Mouse (Mus musculus) large intestine, adult 2 months (tissue): Measurements from ENCODE around the gene Hmga1. TPM values are rescaled to one million over a fixed set of nuclear protein-coding genes. Genes with fewer than 3 reads are reported as not detected.

Source experiments
- DNase-seq: peaks from one replicate; pipeline ENCODE4 v3.0.0-alpha.2; 2012; ENCODE audit warnings: low read depth, low spot score
- WGBS: fragments of 180-500 bp; shearing (Covaris S2); methylation state at CpG from one replicate; pipeline ENCODE4 v1.1.7; 2018; 5-methylcytosine and 5-hydroxymethylcytosine counted together
- polyA plus RNA-seq: library from polyadenylated mRNA; depleted of rRNA; stranded (reverse); fragments of >200 nt; gene quantifications from 2 replicates; pipeline ENCODE4 v1.2.3, GENCODE M21; 2012

Gene Hmga1
- polyA plus RNA-seq, 1 experiment: 173 TPM

GRCm38 (mm10) chr17:27578487-27578886, 22.2 kb downstream of the Hmga1 start:
- no peak for DNase-seq
- WGBS: 92% methylated on average over 10 of the region's 10 CpGs

DNA sequence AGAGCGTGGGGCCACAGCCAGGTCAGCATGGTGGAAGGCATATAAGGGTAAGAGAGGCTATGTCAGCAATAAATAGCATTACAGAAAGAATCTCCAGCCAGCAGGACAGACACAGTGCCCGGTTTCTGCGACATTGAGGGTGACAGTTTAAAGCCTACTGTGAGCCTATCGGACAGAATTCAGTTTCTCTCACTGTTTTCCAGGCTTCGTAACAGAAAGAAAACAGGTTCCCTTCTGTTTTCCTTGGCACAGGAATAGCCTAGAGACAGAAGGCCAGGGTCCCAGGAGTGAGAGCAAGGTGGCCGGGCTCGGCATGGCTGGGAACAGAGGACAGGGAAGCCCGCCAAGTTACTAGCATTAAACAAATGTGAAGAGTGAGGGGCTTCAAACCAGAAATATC, 23.5 kb downstream of the Hmga1 start:
- WGBS: 91% methylated on average over 8 of the region's 8 CpGs
- DNase-seq: no peak

GRCm38 (mm10) chr17:27580392-27581068, 24.2 kb downstream of the Hmga1 start:
- 75% methylated on average over 20 of the region's 20 CpGs for WGBS
- DNase-seq: no peak

GRCm38 (mm10) chr17:27583185-27583894, 27.0 kb downstream of the Hmga1 start:
- no peak for DNase-seq
- WGBS: 84% methylated on average over 13 of the region's 13 CpGs

DNA sequence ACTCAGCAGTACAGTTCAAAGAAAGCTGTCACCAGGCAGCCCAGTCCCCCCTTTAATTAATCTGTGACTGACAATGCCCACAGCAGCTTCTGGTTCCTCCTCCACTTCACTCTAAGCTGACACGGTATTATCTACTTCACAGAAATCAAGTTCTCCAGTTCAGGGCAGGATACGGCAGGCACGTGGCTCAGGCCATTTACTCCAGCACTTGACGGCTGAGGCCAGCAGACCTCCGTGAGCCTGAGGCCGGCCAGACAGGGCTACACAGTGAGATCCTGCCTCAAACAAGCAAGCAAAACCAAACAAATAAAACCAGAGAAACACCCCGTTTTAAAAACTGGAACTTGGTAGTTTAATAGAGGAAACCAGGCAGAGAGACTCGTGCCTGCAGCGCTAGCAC, 30.4 kb downstream of the Hmga1 start:
- DNase-seq: no peak
- WGBS: 66% methylated on average over 9 of the region's 9 CpGs

GRCm38 (mm10) chr17:27587252-27587651, 31.0 kb downstream of the Hmga1 start:
- 79% methylated on average over 12 of the region's 12 CpGs for WGBS
- no peak for DNase-seq

- DNase-seq: no peak
- WGBS: 74% methylated on average over 8 of the region's 8 CpGs
Measured at GRCm38 (mm10) chr17:27588231-27588630, 31.9 kb downstream of the Hmga1 start.

DNA sequence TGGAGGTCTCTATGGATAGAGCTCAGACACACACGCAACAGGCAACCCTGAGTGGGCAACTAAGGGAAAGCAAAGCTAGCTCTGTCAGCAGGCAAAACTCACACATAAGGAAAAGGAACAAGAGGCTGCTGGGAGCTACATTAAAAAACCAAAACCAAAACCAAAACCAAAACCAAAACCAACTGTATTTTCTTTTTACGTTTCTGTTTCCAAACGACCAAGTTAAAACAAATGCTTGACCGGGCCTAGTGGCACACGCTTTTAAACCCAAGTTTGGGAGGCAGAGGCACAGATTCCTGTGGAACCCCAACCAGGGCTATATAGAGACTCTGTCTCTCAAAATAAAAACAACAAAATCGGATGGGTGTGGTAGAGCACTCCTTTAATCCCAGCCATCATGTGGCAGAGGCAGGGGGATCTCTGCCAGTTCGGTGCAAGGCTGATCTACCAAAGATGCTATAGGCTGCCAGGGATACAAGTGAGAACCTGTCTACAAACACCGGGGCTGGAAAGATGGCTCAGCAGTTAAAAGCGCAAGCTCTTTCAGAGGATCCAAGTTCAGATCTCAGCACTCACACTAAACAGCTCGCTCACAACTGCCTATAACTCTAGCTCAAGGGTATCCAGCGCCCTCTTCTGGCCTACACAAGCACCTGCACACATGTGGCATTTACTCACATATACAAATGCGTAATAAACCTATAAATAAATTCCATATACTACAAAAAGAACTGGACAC, 35.7 kb downstream of the Hmga1 start:
- no peak for DNase-seq
- WGBS: 67% methylated on average over 12 of the region's 12 CpGs

- no peak for DNase-seq
- 94% methylated on average over 7 of the region's 7 CpGs for WGBS
Measured at GRCm38 (mm10) chr17:27592565-27592910, 36.2 kb downstream of the Hmga1 start.

DNA sequence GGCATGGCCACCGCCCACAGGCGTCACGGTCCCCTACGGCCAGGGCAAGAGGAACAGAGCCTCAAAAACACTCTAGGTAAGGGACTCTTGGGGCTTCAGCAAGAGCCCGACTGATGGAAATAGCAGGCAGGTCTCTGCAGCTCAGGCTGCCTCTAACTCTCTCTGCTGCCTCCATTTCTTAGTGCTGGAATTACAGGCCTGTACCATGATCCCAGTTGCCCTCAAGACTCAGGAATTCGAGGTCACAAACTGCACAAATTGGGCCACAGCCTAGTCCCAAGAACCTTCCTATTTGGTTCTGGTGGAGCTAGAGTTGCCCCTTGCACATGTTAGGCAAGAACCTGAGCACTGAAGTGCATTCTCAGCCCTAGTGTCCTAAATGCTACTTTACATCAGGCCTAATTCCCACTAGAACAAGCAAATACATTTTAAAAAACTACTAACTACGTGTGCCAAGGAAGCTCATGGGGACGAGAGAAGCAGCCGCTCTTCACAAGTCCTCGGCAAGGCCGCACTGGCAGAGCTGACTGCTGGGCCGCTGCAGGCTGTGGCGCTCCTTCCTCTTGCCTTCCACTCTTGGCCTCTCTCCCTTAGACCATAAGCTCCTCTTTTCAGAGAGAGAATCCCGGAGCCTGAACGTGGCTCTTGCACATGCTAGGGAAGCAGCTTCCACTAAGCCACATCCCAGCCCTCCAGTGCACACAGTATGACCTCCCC, 39.5 kb downstream of the Hmga1 start:
- WGBS: 82% methylated on average over 15 of the region's 15 CpGs
- no peak for DNase-seq

DNA sequence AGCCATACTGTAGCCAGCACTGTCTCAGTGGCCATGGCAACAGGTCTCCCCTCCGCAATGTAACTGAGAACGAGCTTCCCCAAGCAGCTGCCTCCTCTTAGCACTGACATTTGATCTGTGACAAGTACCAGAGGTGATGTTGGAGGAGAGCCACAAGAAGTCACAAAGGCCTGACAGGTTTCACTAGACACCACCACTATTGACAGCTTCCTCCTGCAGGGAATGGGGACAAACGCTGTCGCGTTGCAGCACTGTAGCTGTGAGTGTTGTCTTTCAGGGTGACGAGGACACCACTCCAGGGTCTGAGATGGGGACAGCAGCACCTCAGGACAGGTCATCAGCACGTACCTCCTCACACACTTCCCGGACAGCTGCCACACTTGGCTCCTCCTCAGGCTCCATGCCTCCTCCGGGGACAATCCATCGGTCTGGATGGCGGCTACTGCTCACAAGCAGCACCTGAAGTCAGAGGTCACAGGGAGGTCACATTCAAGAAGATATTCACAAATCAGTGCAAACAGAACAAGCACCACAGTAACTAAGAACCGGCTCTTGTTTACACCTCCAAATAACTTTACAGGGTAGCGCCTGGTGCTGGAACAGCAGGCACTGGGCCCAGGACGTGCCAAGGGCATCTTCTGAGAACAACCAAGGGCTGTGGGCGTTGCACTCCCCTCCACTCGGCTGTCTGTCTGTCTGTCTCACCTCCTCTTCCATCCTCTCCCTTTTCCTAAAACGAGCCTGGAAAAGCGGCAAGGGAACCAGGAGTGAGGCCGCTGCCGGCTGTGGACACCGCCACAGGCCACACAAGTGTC, 40.3 kb downstream of the Hmga1 start:
- DNase-seq: no peak
- WGBS: 72% methylated on average over 21 of the region's 21 CpGs

DNA sequence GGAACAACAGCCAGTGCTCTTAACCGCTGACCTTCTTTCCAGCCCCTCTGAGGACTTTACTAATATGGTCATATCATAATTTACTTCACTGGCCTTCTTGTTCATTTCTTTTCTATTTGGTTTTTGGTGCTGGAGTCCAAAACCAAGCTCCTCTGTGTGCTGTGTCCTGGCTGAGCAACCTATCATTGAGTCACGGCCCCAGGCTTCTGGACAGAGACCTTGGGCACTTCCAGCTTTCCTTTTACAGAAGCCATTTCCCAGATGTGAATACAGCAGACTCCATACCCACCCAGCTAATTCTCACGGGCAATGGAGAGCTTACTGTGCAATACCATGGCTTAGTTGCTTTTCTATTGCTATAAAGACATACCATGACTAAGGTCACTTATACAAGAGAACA, 44.0 kb downstream of the Hmga1 start:
- DNase-seq: no peak
- 64% methylated on average over 3 of the region's 3 CpGs for WGBS

GRCm38 (mm10) chr17:27600869-27601268, 44.6 kb downstream of the Hmga1 start:
- WGBS: 67% methylated on average over 5 of the region's 5 CpGs
- DNase-seq: no peak

GRCm38 (mm10) chr17:27603036-27603435, 46.7 kb downstream of the Hmga1 start:
- WGBS: 62% methylated on average over 2 of the region's 2 CpGs
- no peak for DNase-seq

- 69% methylated on average over 21 of the region's 21 CpGs for WGBS
- DNase-seq: no peak
Measured at GRCm38 (mm10) chr17:27603522-27604234, 47.4 kb downstream of the Hmga1 start.

- no peak for DNase-seq
- 61% methylated on average over 7 of the region's 7 CpGs for WGBS
Measured at GRCm38 (mm10) chr17:27609576-27609975, 53.3 kb downstream of the Hmga1 start.

GRCm38 (mm10) chr17:27610679-27611518, 54.6 kb downstream of the Hmga1 start:
- WGBS: 73% methylated on average over 10 of the region's 10 CpGs
- DNase-seq: no peak

- WGBS: 26% methylated on average over 3 of the region's 3 CpGs
- no peak for DNase-seq
Measured at GRCm38 (mm10) chr17:27611519-27611884, 55.2 kb downstream of the Hmga1 start.
